Mouse (Mus musculus) heart, embryonic 14.5 days (tissue): ENCODE results near the gene Tpk1. TPM values are rescaled to one million over a fixed set of nuclear protein-coding genes. Genes with fewer than 3 reads are reported as not detected.

ENCODE experiments used
- ATAC-seq: fragments of 200-750 bp; cut with Nextera tagmentation; 2 replicates; pipeline ENCODE4 v1.8.0; 2017; ENCODE audit warnings: low read depth, moderate TSS enrichment; ENCODE audit not compliant: insufficient number of reproducible peaks, insufficient read depth, low FRiP score
- H3K27ac ChIP-seq, 2 experiments: fragments of 200-500 bp in 1 of 2; fragments of 300-500 bp in 1 of 2; sonication (generic) in 1 of 2; replicated peaks in 1 of 2; 2 replicates each; pipeline ENCODE4 v1.5.1; 2012 to 2014; ENCODE audit warnings: low read depth in 2 of 2, low read length in 2 of 2, control low read depth in 1 of 2, mild to moderate bottlenecking in 1 of 2, mixed read lengths in 1 of 2; ENCODE audit not compliant: control insufficient read depth in 1 of 2, insufficient read depth in 1 of 2
- H3K27me3 ChIP-seq: fragments of 300-500 bp; sonication (generic); 2 replicates; pipeline ENCODE4 v1.6.1; 2014; ENCODE audit warnings: mild to moderate bottlenecking, low read length, control low read depth; ENCODE audit not compliant: control insufficient read depth, insufficient read depth
- H3K36me3 ChIP-seq: fragments of 300-500 bp; sonication (generic); 2 replicates; pipeline ENCODE4 v1.6.1; 2014; ENCODE audit warnings: mild to moderate bottlenecking, control low read depth, low read length, mixed read lengths; ENCODE audit not compliant: control insufficient read depth, insufficient read depth
- H3K4me1 ChIP-seq, 2 experiments: fragments of 200-500 bp in 1 of 2; fragments of 300-500 bp in 1 of 2; sonication (generic) in 1 of 2; 2 replicates each; pipeline ENCODE4 v1.6.1; 2012 to 2014; ENCODE audit warnings: low read length in 2 of 2, control low read depth in 1 of 2, mixed read lengths in 1 of 2; ENCODE audit not compliant: control insufficient read depth in 2 of 2, insufficient read depth in 2 of 2
- H3K4me2 ChIP-seq: fragments of 300-500 bp; sonication (generic); 2 replicates; pipeline ENCODE4 v1.6.1; 2014; ENCODE audit warnings: mild to moderate bottlenecking, low read length
- H3K4me3 ChIP-seq, 2 experiments: fragments of 200-500 bp in 1 of 2; fragments of 300-500 bp in 1 of 2; sonication (generic) in 1 of 2; 2 replicates each; pipeline ENCODE4 v1.5.1; 2012 to 2014; ENCODE audit warnings: low read length in 2 of 2, mild to moderate bottlenecking in 2 of 2, control low read depth in 1 of 2, low read depth in 1 of 2, moderate library complexity in 1 of 2; ENCODE audit not compliant: control insufficient read depth in 1 of 2, insufficient read depth in 1 of 2
- H3K9ac ChIP-seq: fragments of 300-500 bp; sonication (generic); 2 replicates; pipeline ENCODE4 v1.6.1; 2014; ENCODE audit warnings: mild to moderate bottlenecking, low read length
- H3K9me3 ChIP-seq: fragments of 300-500 bp; sonication (generic); 2 replicates; pipeline ENCODE4 v1.6.1; 2016; ENCODE audit warnings: low read length, control low read depth; ENCODE audit not compliant: control insufficient read depth
- WGBS: fragments of 180-500 bp; shearing (Covaris S2); extraction: QIAGEN DNeasy Blood & Tissue Kit; methylation state at CpG from one replicate; pipeline ENCODE4 v1.1.7; 2014; 5-methylcytosine and 5-hydroxymethylcytosine counted together
- polyA plus RNA-seq: library from polyadenylated mRNA; unstranded; fragments of >200 nt; fragmentation: Nextera tagmentation; extraction: Ambion mirVana; gene quantifications from 2 replicates; pipeline ENCODE4 v1.2.1, GENCODE M21; 2014

Tpk1 gene
- polyA plus RNA-seq, 1 experiment from 2014 or later = 8.6 TPM

GRCm38 (mm10) chr6:43590841-43591541 lies 75.1 kb downstream of the Tpk1 start:
- Histone ChIP-seq H3K36me3 (no peaks in the 10 kb centered on the region), H3K27ac (no peak overlapping the region), H3K4me2 (no peak overlapping the region), H3K9ac (no peak overlapping the region), H3K27me3 (no peaks in the 10 kb centered on the region), H3K4me1 (no peaks in the 10 kb centered on the region), H3K4me3 (no peak overlapping the region), H3K9me3 (no peaks in the 10 kb centered on the region)
- WGBS = 75% methylated on average over 4 of the region's 4 CpGs
- no peak for ATAC-seq

GRCm38 (mm10) chr6:43585274-43585673 lies 80.8 kb downstream of the Tpk1 start:
- H3K4me3 ChIP-seq = no peak overlapping the region
- H3K27ac ChIP-seq = no peak overlapping the region
- no peak for ATAC-seq
- H3K27me3 ChIP-seq = no peaks in the 10 kb centered on the region
- H3K36me3 ChIP-seq = no peaks in the 10 kb centered on the region
- no peak overlapping the region for H3K9ac ChIP-seq
- 79% methylated on average over 2 of the region's 2 CpGs for WGBS
- no peaks in the 10 kb centered on the region for H3K4me1 ChIP-seq
- no peaks in the 10 kb centered on the region for H3K9me3 ChIP-seq
- H3K4me2 ChIP-seq = no peak overlapping the region

GRCm38 (mm10) chr6:43581809-43582208 lies 84.3 kb downstream of the Tpk1 start:
- no peak overlapping the region for H3K4me3 ChIP-seq
- H3K4me2 ChIP-seq = no peak overlapping the region
- no peaks in the 10 kb centered on the region for H3K4me1 ChIP-seq
- WGBS = 80% methylated on average over 2 of the region's 2 CpGs
- no peaks in the 10 kb centered on the region for H3K27me3 ChIP-seq
- no peak for ATAC-seq
- H3K27ac ChIP-seq = no peak overlapping the region
- no peaks in the 10 kb centered on the region for H3K9me3 ChIP-seq
- no peak overlapping the region for H3K9ac ChIP-seq
- no peaks in the 10 kb centered on the region for H3K36me3 ChIP-seq

- H3K27me3 ChIP-seq = no peaks in the 10 kb centered on the region
- H3K4me3 ChIP-seq = no peak overlapping the region
- H3K4me2 ChIP-seq = no peak overlapping the region
- H3K9me3 ChIP-seq = no peaks in the 10 kb centered on the region
- no peak overlapping the region for H3K27ac ChIP-seq
- no peaks in the 10 kb centered on the region for H3K4me1 ChIP-seq
- 53% methylated on average over 1 of the region's 1 CpGs for WGBS
- no peak for ATAC-seq
- no peak overlapping the region for H3K9ac ChIP-seq
- H3K36me3 ChIP-seq = no peaks in the 10 kb centered on the region
Measured at GRCm38 (mm10) chr6:43567885-43568284, 98.2 kb downstream of the Tpk1 start.

GRCm38 (mm10) chr6:43562474-43562873 lies 103.6 kb downstream of the Tpk1 start:
- H3K4me2 ChIP-seq = no peak overlapping the region
- H3K36me3 ChIP-seq = no peaks in the 10 kb centered on the region
- no peaks in the 10 kb centered on the region for H3K4me1 ChIP-seq
- no peak overlapping the region for H3K4me3 ChIP-seq
- 74% methylated on average over 4 of the region's 4 CpGs for WGBS
- H3K27me3 ChIP-seq = no peaks in the 10 kb centered on the region
- ATAC-seq = no peak
- H3K9me3 ChIP-seq = no peaks in the 10 kb centered on the region
- no peak overlapping the region for H3K27ac ChIP-seq
- no peak overlapping the region for H3K9ac ChIP-seq

- H3K4me2 ChIP-seq = no peak overlapping the region
- H3K9ac ChIP-seq = no peak overlapping the region
- no peak for ATAC-seq
- no peaks in the 10 kb centered on the region for H3K36me3 ChIP-seq
- H3K27ac ChIP-seq = no peak overlapping the region
- WGBS = 61% methylated on average over 1 of the region's 1 CpGs
- no peak overlapping the region for H3K4me3 ChIP-seq
- no peaks in the 10 kb centered on the region for H3K9me3 ChIP-seq
- H3K4me1 ChIP-seq = no peaks in the 10 kb centered on the region
- H3K27me3 ChIP-seq = no peaks in the 10 kb centered on the region
Measured at GRCm38 (mm10) chr6:43551410-43551809, 114.7 kb downstream of the Tpk1 start.

- ATAC-seq = no peak
- H3K9ac ChIP-seq = no peak overlapping the region
- 71% methylated on average over 1 of the region's 1 CpGs for whole genome bisulfite sequencing
- H3K4me3 ChIP-seq = no peak overlapping the region
- H3K27me3 ChIP-seq = no peaks in the 10 kb centered on the region
- H3K4me1 ChIP-seq = no peaks in the 10 kb centered on the region
- no peak overlapping the region for H3K4me2 ChIP-seq
- H3K27ac ChIP-seq = no peak overlapping the region
- no peaks in the 10 kb centered on the region for H3K36me3 ChIP-seq
- H3K9me3 ChIP-seq = no peaks in the 10 kb centered on the region
Measured at GRCm38 (mm10) chr6:43546537-43546936, 119.5 kb downstream of the Tpk1 start.

GRCm38 (mm10) chr6:43537252-43537870 lies 128.7 kb downstream of the Tpk1 start:
- no peaks in the 10 kb centered on the region for H3K9me3 ChIP-seq
- H3K4me1 ChIP-seq = no peaks in the 10 kb centered on the region
- H3K27me3 ChIP-seq = no peaks in the 10 kb centered on the region
- no peak overlapping the region for H3K4me3 ChIP-seq
- no peak overlapping the region for H3K27ac ChIP-seq
- no peak overlapping the region for H3K4me2 ChIP-seq
- H3K36me3 ChIP-seq = no peaks in the 10 kb centered on the region
- H3K9ac ChIP-seq = no peak overlapping the region
- no peak for ATAC-seq
- 77% methylated on average over 2 of the region's 2 CpGs for WGBS
